Mouse (Mus musculus) MEL (cell line): Measurements from ENCODE around the gene Lmo2.

ENCODE experiments used
- BHLHE40 ChIP-seq: IDR thresholded peaks from 2 replicates; pipeline ENCODE4 v1.6.1; 2012; ENCODE audit warnings: low read depth, mild to moderate bottlenecking, inconsistent platforms, low read length, improper control_type of control experiment, borderline replicate concordance
- CHD2 ChIP-seq: IDR thresholded peaks from 2 replicates; pipeline ENCODE4 v1.6.1; 2011; ENCODE audit warnings: low read length, improper control_type of control experiment
- CTCF ChIP-seq, 3 experiments: IDR thresholded peaks in 2 of 3; conservative IDR thresholded peaks in 1 of 3; 2 replicates each; pipeline ENCODE4 v1.5.1; 2011 to 2012; ENCODE audit warnings: low read length in 3 of 3, low read depth in 2 of 3, mild to moderate bottlenecking in 2 of 3, improper control_type of control experiment in 1 of 3, inconsistent platforms in 1 of 3, mixed read lengths in 1 of 3, moderate library complexity in 1 of 3; ENCODE audit not compliant: control insufficient read depth in 1 of 3, insufficient read depth in 1 of 3, poor library complexity in 1 of 3, severe bottlenecking in 1 of 3
- ELF1 ChIP-seq: IDR thresholded peaks from 2 replicates; pipeline ENCODE4 v1.6.1; 2014; ENCODE audit warnings: low read depth, mild to moderate bottlenecking, inconsistent platforms, low read length, improper control_type of control experiment, moderate library complexity
- EP300 ChIP-seq, 2 experiments: IDR thresholded peaks; 2 replicates each; pipeline ENCODE4 v1.6.1; 2011; ENCODE audit warnings: improper control_type of control experiment in 2 of 2, low read length in 2 of 2, low read depth in 1 of 2, mild to moderate bottlenecking in 1 of 2
- GATA1 ChIP-seq: IDR thresholded peaks from 2 replicates; pipeline ENCODE4 v1.6.1; 2011; ENCODE audit warnings: low read depth, low read length, improper control_type of control experiment
- HCFC1 ChIP-seq: IDR thresholded peaks from 2 replicates; pipeline ENCODE4 v1.6.1; 2012; ENCODE audit warnings: low read depth, mild to moderate bottlenecking, inconsistent platforms, low read length, improper control_type of control experiment, moderate library complexity
- MAX ChIP-seq: IDR thresholded peaks from 2 replicates; pipeline ENCODE4 v1.6.1; 2011; ENCODE audit warnings: low read length, improper control_type of control experiment
- POLR2A ChIP-seq, 2 experiments: IDR thresholded peaks; 2 replicates each; pipeline ENCODE4 v1.6.1; 2011 to 2012; ENCODE audit warnings: low read length in 2 of 2, mild to moderate bottlenecking in 2 of 2, control low read depth in 1 of 2, improper control_type of control experiment in 1 of 2, low read depth in 1 of 2, moderate library complexity in 1 of 2; ENCODE audit not compliant: control insufficient read depth in 1 of 2, insufficient read depth in 1 of 2, poor library complexity in 1 of 2
- RAD21 ChIP-seq: IDR thresholded peaks from 2 replicates; pipeline ENCODE4 v1.6.1; 2011; ENCODE audit warnings: mild to moderate bottlenecking, low read depth, low read length, improper control_type of control experiment
- RCOR1 ChIP-seq: IDR thresholded peaks from 2 replicates; pipeline ENCODE4 v1.6.1; 2012; ENCODE audit warnings: low read depth, mild to moderate bottlenecking, inconsistent platforms, low read length, improper control_type of control experiment
- ZC3H11A ChIP-seq: IDR thresholded peaks from 2 replicates; pipeline ENCODE4 v1.6.1; 2012; ENCODE audit warnings: low read depth, mild to moderate bottlenecking, inconsistent platforms, low read length, improper control_type of control experiment
- ZNF384 ChIP-seq: IDR thresholded peaks from 2 replicates; pipeline ENCODE4 v1.6.1; 2012; ENCODE audit warnings: low read depth, mild to moderate bottlenecking, inconsistent platforms, low read length, improper control_type of control experiment

DNA sequence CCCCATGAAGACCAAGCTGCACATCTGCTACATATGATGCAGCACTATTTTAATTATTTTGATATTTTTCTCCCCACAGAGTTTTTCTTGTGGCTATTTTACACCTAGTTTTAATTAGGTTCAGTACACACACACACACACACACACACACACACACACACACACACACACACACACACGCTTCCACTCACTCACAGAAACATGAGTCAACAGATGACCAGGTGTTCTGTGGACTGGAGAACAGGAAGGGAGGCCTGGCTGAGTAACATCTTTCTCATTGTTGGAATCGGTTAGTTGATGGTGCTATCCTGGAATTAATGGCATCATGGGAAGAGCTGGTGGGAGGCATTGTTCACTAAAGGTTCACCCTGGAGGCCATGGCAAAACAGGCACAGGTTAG lies 20.1 kb upstream of the Lmo2 start:
- TF ChIP-seq CTCF (IDR thresholded peaks at IDR 0.05 in 2 of 3, conservative IDR thresholded peaks at IDR 0.05 in 1 of 3; ENCODE audit: control insufficient read depth in 1 of 3, insufficient read depth in 1 of 3, low read depth in 2 of 3, low read length in 3 of 3, poor library complexity in 1 of 3, severe bottlenecking in 1 of 3) (no peak), ELF1 (no peak), POLR2A (IDR thresholded peaks at IDR 0.05; ENCODE audit: control insufficient read depth in 1 of 2, insufficient read depth in 1 of 2, low read depth in 1 of 2, low read length in 2 of 2, poor library complexity in 1 of 2) (no peak), ZNF384 (no peak), BHLHE40 (no peak), CHD2 (no peak), GATA1 (no peak), RAD21 (no peak), EP300 (IDR thresholded peaks at IDR 0.05; ENCODE audit: low read depth in 1 of 2, low read length in 2 of 2) (no peak), HCFC1 (no peak), MAX (no peak), RCOR1 (no peak), ZC3H11A (no peak)
